Mouse (Mus musculus) lung, postnatal 0 days (tissue): ENCODE data around the gene Adcy6.

Source experiments
- CTCF ChIP-seq: IDR thresholded peaks from 2 replicates; pipeline ENCODE4 v1.5.1; 2016; ENCODE audit warnings: antibody characterized with exemption, mild to moderate bottlenecking
- EP300 ChIP-seq: IDR thresholded peaks from 2 replicates; pipeline ENCODE4 v1.6.1; 2016; ENCODE audit warnings: antibody characterized with exemption, mild to moderate bottlenecking, control low read depth

DNA sequence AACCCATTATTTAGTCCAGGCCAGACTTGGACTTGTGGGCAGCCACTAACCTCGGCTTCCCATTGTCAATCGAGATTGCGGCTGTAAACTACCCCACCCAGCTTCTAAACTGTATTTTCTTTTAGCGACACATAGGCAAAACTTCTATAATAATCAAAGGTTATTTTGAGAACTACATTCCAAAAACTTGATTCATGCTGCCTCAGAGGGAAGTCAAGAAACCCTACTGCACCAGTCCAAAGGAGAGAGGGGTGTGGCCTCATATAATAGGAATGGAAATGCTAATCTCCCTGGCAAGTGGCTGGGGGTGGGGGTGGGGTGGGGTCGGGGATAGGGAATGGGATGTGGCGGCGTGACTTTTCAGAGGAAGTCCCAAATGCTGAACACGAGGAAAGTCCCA is 16.2 kb upstream of the Adcy6 start:
- TF ChIP-seq CTCF (no peak), EP300 (no peak)
